Comparison of ENCODE assay signal across 21 mouse cellular contexts in the genomic region with DNA sequence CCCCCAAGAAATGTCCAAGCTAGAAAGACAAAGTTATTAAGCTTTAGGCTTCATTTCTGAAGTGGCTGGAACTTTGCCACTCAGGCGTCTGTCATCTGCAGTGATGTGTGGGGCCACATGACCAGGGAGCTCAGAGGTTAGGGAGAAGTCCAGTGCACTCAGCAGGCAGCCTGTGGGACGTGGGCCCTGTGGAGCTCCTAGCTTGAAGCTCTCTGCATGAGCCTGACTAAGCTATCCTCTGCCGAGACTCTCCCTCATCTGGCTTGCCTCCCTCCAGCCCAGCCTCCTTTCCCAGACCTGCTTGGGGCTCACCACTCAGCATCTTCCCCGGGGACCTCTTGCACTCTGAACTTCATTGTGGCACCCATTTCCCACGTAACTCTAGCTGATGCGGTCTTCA. TPM values are rescaled to one million over a fixed set of nuclear protein-coding genes. Genes with fewer than 3 reads are reported as not detected.
DNase-seq lines count a peak whose midpoint lies in the region; ATAC-seq and TF ChIP-seq lines count a peak whose summit lies in the region.
"Had no signal": no experiment of that assay in that cellular context is flagged by ENCODE, and none has a peak within 500 bp of the region (broad histone marks: within the 10 kb centered on the region; RNA-seq: fewer than 3 reads in every experiment).

No protein-coding gene starts in this region.

- no peak overlapping the region for H3K27ac ChIP-seq in kidney, embryonic 14.5 days (ENCODE audit: low read depth, low read length)
- no peak overlapping the region for H3K27ac ChIP-seq in kidney, postnatal 0 days
- no peak overlapping the region for H3K27ac ChIP-seq in hindbrain, embryonic 12.5 days
- H3K27ac ChIP-seq: embryonic facial prominence, embryonic 15.5 days; forebrain, embryonic 15.5 days; heart, embryonic 10.5 days; hindbrain, embryonic 10.5 days; hindbrain, embryonic 15.5 days had no signal

- H3K9me3 ChIP-seq in kidney, embryonic 14.5 days (ENCODE audit: control insufficient read depth, low read length): no peaks in the 10 kb centered on the region
- H3K9me3 ChIP-seq in kidney, postnatal 0 days (replicated peaks; ENCODE audit: low read length): no peaks in the 10 kb centered on the region
- no peaks in the 10 kb centered on the region for H3K9me3 ChIP-seq in hindbrain, embryonic 12.5 days (replicated peaks)
- H3K9me3 ChIP-seq: embryonic facial prominence, embryonic 15.5 days; forebrain, embryonic 15.5 days; heart, embryonic 10.5 days; hindbrain, embryonic 10.5 days; hindbrain, embryonic 15.5 days had no signal

- DNase-seq in kidney, adult 11 months: peak; percentile 75
- DNase-seq in kidney, adult 8-10 months: peak; percentile 64 to 68
- DNase-seq in kidney, postnatal 0 days (ENCODE audit: low spot score): no peak
- peak; percentile 72 to 78 for DNase-seq in kidney, postnatal 36 days
- DNase-seq in urinary bladder, adult 18-20 months (ENCODE audit: low spot score in 2 of 2): no peak
- DNase-seq: adrenal gland, postnatal 14 days; cerebellum, adult 11-12 months; cerebellum, adult 9-10 months; gastrocnemius, postnatal 10 days; heart, adult 18-20 months had no signal

- H3K4me1 ChIP-seq in kidney, embryonic 14.5 days (ENCODE audit: control insufficient read depth, insufficient read depth, low read length): peaks cover 19% of the 10 kb centered on the region
- H3K4me1 ChIP-seq in kidney, postnatal 0 days (replicated peaks; ENCODE audit: insufficient read depth, low read length): peaks cover 26% of the 10 kb centered on the region; the same call in 1 of the 2 replicates
- H3K4me1 ChIP-seq in hindbrain, embryonic 12.5 days: peaks cover 22% of the 10 kb centered on the region

- no peaks in the 10 kb centered on the region for H3K36me3 ChIP-seq in kidney, embryonic 14.5 days (ENCODE audit: control insufficient read depth, insufficient read depth, low read length)
- H3K36me3 ChIP-seq in kidney, postnatal 0 days (ENCODE audit: insufficient read depth, low read length): no peaks in the 10 kb centered on the region; the same call in 1 of the 2 replicates
- no peaks in the 10 kb centered on the region for H3K36me3 ChIP-seq in hindbrain, embryonic 12.5 days
- H3K36me3 ChIP-seq: forebrain, embryonic 15.5 days; hindbrain, embryonic 15.5 days had no signal

- H3K4me3 ChIP-seq in kidney, embryonic 14.5 days (ENCODE audit: low read length): no peak overlapping the region
- no peak overlapping the region for H3K4me3 ChIP-seq in kidney, postnatal 0 days (replicated peaks; ENCODE audit: low read depth, low read length)
- no peak overlapping the region for H3K4me3 ChIP-seq in hindbrain, embryonic 12.5 days
- H3K4me3 ChIP-seq: embryonic facial prominence, embryonic 15.5 days; erythroblast, embryonic 14.5 days; forebrain, embryonic 15.5 days; heart, embryonic 10.5 days; hindbrain, embryonic 10.5 days; hindbrain, embryonic 15.5 days had no signal

- ATAC-seq in kidney, embryonic 14.5 days (ENCODE audit: low FRiP score, low TSS enrichment): no peak
- ATAC-seq in kidney, postnatal 0 days (replicated peaks; ENCODE audit: low FRiP score, low read depth): peak; percentile 31
- ATAC-seq in monocyte, adult 5-6 weeks (replicated peaks; ENCODE audit: insufficient number of reproducible peaks, low FRiP score, low TSS enrichment, poor library complexity, severe bottlenecking): no peak
- ATAC-seq in hindbrain, embryonic 12.5 days (ENCODE audit: low FRiP score): no peak
- ATAC-seq: activated CD4-positive, CD25-positive, alpha-beta regulatory T cell, adult 4 months; forebrain, embryonic 15.5 days; Patski had no signal

- no peak overlapping the region for H3K9ac ChIP-seq in kidney, embryonic 14.5 days (ENCODE audit: low read depth, low read length)
- no peak overlapping the region for H3K9ac ChIP-seq in kidney, postnatal 0 days (ENCODE audit: low read depth, low read length)
- H3K9ac ChIP-seq in hindbrain, embryonic 12.5 days: no peak overlapping the region
- H3K9ac ChIP-seq: embryonic facial prominence, embryonic 15.5 days; forebrain, embryonic 15.5 days; hindbrain, embryonic 15.5 days had no signal

- no peak overlapping the region for H3K4me2 ChIP-seq in kidney, embryonic 14.5 days (replicated peaks; ENCODE audit: low read depth, low read length)
- no peak overlapping the region for H3K4me2 ChIP-seq in kidney, postnatal 0 days (ENCODE audit: low read length)
- no peak overlapping the region for H3K4me2 ChIP-seq in hindbrain, embryonic 12.5 days (replicated peaks)
- H3K4me2 ChIP-seq: embryonic facial prominence, embryonic 15.5 days; forebrain, embryonic 15.5 days; hindbrain, embryonic 15.5 days had no signal

- 65% methylated on average over 6 of the region's 6 CpGs for WGBS in kidney, embryonic 14.5 days
- WGBS in kidney, postnatal 0 days: 63% methylated on average over 6 of the region's 6 CpGs
- WGBS in hindbrain, embryonic 12.5 days: 71% methylated on average over 6 of the region's 6 CpGs

- no peaks in the 10 kb centered on the region for H3K27me3 ChIP-seq in kidney, embryonic 14.5 days (ENCODE audit: control insufficient read depth, insufficient read depth, low read length)
- H3K27me3 ChIP-seq in kidney, postnatal 0 days (ENCODE audit: insufficient read depth, low read length): no peaks in the 10 kb centered on the region
- H3K27me3 ChIP-seq in hindbrain, embryonic 12.5 days: no peaks in the 10 kb centered on the region
- H3K27me3 ChIP-seq: embryonic facial prominence, embryonic 15.5 days; forebrain, embryonic 15.5 days; hindbrain, embryonic 15.5 days; Patski had no signal

- no peak for TF ChIP-seq CTCF in kidney, postnatal 0 days (IDR thresholded peaks at IDR 0.05; ENCODE audit: low read depth)

RNA-seq across cellular contexts. Expression of a gene that starts 4.8 kb away (rescaled TPM):
- 66.4 and 84.7 TPM in 2 replicates for polyA plus RNA-seq in kidney, embryonic 14.5 days (2014; fragmentation: Nextera tagmentation; extraction: Ambion mirVana)
- 140 and 144 TPM in 2 replicates for polyA plus RNA-seq in kidney, postnatal 0 days (2015; fragmentation: Nextera tagmentation; extraction: Ambion mirVana)
- 40.0 to 87.7 TPM (median 46.4 TPM) in 3 replicates for total RNA-seq in monocyte, adult 5-6 weeks (2017)
- 59.2 and 59.7 TPM in 2 replicates for polyA plus RNA-seq in hindbrain, embryonic 12.5 days (2016; fragmentation: Nextera tagmentation; extraction: Ambion mirVana)

Comparison
In these comparisons a context has a peak if more than half of its experiments do, and no peak if none do; other contexts are left out.
1. DNase-seq: peak in kidney, adult 11 months (single experiment), kidney, adult 8-10 months (2 of 2) and kidney, postnatal 36 days (2 of 2); none in kidney, postnatal 0 days (single experiment) and urinary bladder, adult 18-20 months (0 of 2).